Mouse (Mus musculus) intestine, embryonic 14.5 days (tissue): ENCODE measurements at regions not wholly inside any gene's neighbourhood (a gene's known extent, or its start where the extent isn't known, plus 50 kb on each side); places are given as distances from the start of the nearest gene placed in this dataset.

ENCODE experiments used
- ATAC-seq: fragments of 200-750 bp; cut with Nextera tagmentation; replicated peaks from 2 replicates; pipeline ENCODE4 v1.8.0; 2017; ENCODE audit warnings: low read depth, moderate number of reproducible peaks, moderate TSS enrichment, moderate library complexity; ENCODE audit not compliant: low FRiP score, low TSS enrichment
- DNase-seq: peaks from one replicate; pipeline ENCODE4 v3.0.0-alpha.2; 2018; ENCODE audit warnings: low spot score
- H3K27ac ChIP-seq: fragments of 300-500 bp; sonication (generic); 2 replicates; pipeline ENCODE4 v1.5.1; 2014; ENCODE audit warnings: low read depth, mild to moderate bottlenecking, control low read depth
- H3K27me3 ChIP-seq: fragments of 300-500 bp; sonication (generic); replicated peaks from 2 replicates; pipeline ENCODE4 v1.6.1; 2014; ENCODE audit warnings: low read length, control low read depth; ENCODE audit not compliant: control insufficient read depth, insufficient read depth
- H3K36me3 ChIP-seq: fragments of 300-500 bp; sonication (generic); 2 replicates; pipeline ENCODE4 v1.6.1; 2014; ENCODE audit warnings: low read length, control low read depth; ENCODE audit not compliant: control insufficient read depth, insufficient read depth
- H3K4me1 ChIP-seq: fragments of 300-500 bp; sonication (generic); replicated peaks from 2 replicates; pipeline ENCODE4 v1.6.1; 2014; ENCODE audit warnings: low read length, control low read depth, mixed read lengths; ENCODE audit not compliant: control insufficient read depth, insufficient read depth
- H3K4me2 ChIP-seq: fragments of 300-500 bp; sonication (generic); 2 replicates; pipeline ENCODE4 v1.6.1; 2014; ENCODE audit warnings: low read length
- H3K4me3 ChIP-seq: fragments of 300-500 bp; sonication (generic); 2 replicates; pipeline ENCODE4 v1.5.1; 2014; ENCODE audit warnings: low read depth, low read length, control low read depth, mixed read lengths
- H3K9ac ChIP-seq: fragments of 300-500 bp; sonication (generic); 2 replicates; pipeline ENCODE4 v1.6.1; 2014; ENCODE audit warnings: mild to moderate bottlenecking, low read length
- H3K9me3 ChIP-seq: fragments of 300-500 bp; sonication (generic); 2 replicates; pipeline ENCODE4 v1.6.1; 2016; ENCODE audit warnings: low read length, control low read depth; ENCODE audit not compliant: control insufficient read depth
- WGBS: fragments of 180-500 bp; shearing (Covaris S2); extraction: QIAGEN DNeasy Blood & Tissue Kit; methylation state at CpG from one replicate; pipeline ENCODE4 v1.1.7; 2014; 5-methylcytosine and 5-hydroxymethylcytosine counted together

DNA sequence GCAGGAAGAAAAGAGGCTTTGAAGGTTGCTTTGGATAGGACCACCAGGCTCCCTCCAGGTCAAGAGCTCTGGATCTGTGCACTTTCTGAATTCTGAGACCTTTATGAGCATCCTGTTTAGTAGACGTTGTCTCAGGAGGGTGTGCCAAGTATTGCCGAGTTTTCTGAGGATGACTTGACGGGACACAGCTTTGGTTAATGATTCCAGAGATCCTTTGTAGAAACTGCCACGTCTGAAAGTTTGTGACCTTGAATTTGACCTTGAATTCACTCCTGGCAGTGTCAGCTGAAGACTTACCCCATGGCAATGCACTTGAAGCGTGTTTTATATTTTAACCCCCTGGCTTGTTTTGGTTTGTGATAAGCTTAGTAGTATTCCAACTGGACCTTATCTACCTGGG lies 58.0 kb upstream of the Ercc6l2 start:
- H3K4me3 ChIP-seq, result no peak overlapping the region
- WGBS, result 41% methylated on average over 5 of the region's 5 CpGs
- no peak overlapping the region for H3K4me2 ChIP-seq
- DNase-seq (no peak), ATAC-seq (no peak)
- H3K4me1 ChIP-seq, result no peaks in the 10 kb centered on the region
- H3K36me3 ChIP-seq, result no peaks in the 10 kb centered on the region
- H3K9ac ChIP-seq, result no peak overlapping the region
- H3K27me3 ChIP-seq, result no peaks in the 10 kb centered on the region
- 0 out of 2 replicates have a peak, but pooled peaks cover 2% of the 10 kb centered on the region for H3K9me3 ChIP-seq
- no peak overlapping the region for H3K27ac ChIP-seq

DNA sequence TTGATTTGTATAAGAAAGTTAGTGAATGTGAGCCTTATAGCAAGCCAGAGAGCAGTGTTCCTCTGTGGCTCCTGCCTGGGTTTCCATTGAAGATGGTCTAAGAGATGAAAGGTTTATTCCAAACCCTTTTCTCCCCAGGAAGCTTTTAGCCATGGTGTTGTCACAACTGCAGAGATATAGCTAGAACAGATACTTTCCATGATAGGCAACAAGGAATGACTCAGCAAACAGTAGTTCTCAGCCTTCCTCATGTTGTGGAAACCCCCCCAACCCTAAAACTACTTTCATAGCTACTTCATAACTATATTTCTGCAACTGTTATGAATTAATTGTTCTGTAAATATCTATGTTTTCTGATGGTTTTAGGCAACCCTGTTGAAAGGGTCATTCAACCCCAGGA lies 53.5 kb upstream of the Ercc6l2 start:
- no peak overlapping the region for H3K9ac ChIP-seq
- H3K4me2 ChIP-seq, result no peak overlapping the region
- DNase-seq (peak; percentile 29), ATAC-seq (no peak)
- H3K27ac ChIP-seq, result no peak overlapping the region
- 0 out of 2 replicates have a peak, but pooled peaks cover 4% of the 10 kb centered on the region for H3K4me1 ChIP-seq
- H3K9me3 ChIP-seq, result 0 out of 2 replicates have a peak, but pooled peaks cover 2% of the 10 kb centered on the region
- H3K27me3 ChIP-seq, result no peaks in the 10 kb centered on the region
- H3K36me3 ChIP-seq, result no peaks in the 10 kb centered on the region
- H3K4me3 ChIP-seq, result no peak overlapping the region
